Mouse (Mus musculus) CH12.LX (cell line): ENCODE measurements around the gene Slc25a38.

Experiments used
- CHD2 ChIP-seq: IDR thresholded peaks from 2 replicates; pipeline ENCODE4 v1.6.1; 2011; ENCODE audit warnings: low read length, improper control_type of control experiment
- CTCF ChIP-seq, 2 experiments: IDR thresholded peaks in 1 of 2; conservative IDR thresholded peaks in 1 of 2; 2 replicates each; pipeline ENCODE4 v1.5.1; 2011 to 2012; ENCODE audit warnings: low read depth in 2 of 2, low read length in 2 of 2, improper control_type of control experiment in 1 of 2, inconsistent platforms in 1 of 2, mild to moderate bottlenecking in 1 of 2, moderate library complexity in 1 of 2
- EP300 ChIP-seq: IDR thresholded peaks from 2 replicates; pipeline ENCODE4 v1.6.1; 2011; ENCODE audit warnings: low read length, improper control_type of control experiment
- ETS1 ChIP-seq: conservative IDR thresholded peaks from 2 replicates; pipeline ENCODE4 v1.6.1; 2012; ENCODE audit warnings: low read depth, mild to moderate bottlenecking, inconsistent platforms, low read length, improper control_type of control experiment, moderate library complexity
- RAD21 ChIP-seq: IDR thresholded peaks from 2 replicates; pipeline ENCODE4 v1.6.1; 2011; ENCODE audit warnings: low read depth, mild to moderate bottlenecking, low read length, improper control_type of control experiment, moderate library complexity

DNA sequence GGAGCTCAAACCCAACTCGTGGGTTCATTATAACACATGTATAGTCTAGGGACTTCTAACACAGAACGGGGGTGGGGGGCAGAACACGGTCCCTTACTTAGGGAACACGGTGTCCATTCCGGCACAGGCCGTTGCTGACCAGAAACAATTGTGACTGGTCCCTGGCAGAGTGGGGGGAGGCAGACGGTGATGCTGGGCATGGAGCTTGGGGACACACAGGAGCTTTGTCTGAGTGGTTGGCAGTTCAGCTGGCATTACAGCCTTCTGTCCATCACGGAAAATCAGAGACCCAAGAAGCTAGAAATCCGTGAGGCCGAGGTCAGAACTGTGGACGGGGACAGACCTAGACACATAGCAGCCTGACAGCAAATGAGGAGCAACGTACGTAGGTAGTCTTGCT lies 34.3 kb downstream of the Slc25a38 start:
- TF ChIP-seq RAD21 (no peak), CTCF (conservative IDR thresholded peaks at IDR 0.05 in 1 of 2, IDR thresholded peaks at IDR 0.05 in 1 of 2; ENCODE audit: low read depth in 2 of 2, low read length in 2 of 2) (no peak), CHD2 (no peak), ETS1 (no peak), EP300 (no peak)
